Mouse (Mus musculus): Measurements from ENCODE around the gene Tpp1.

Gene Tpp1

DNA sequence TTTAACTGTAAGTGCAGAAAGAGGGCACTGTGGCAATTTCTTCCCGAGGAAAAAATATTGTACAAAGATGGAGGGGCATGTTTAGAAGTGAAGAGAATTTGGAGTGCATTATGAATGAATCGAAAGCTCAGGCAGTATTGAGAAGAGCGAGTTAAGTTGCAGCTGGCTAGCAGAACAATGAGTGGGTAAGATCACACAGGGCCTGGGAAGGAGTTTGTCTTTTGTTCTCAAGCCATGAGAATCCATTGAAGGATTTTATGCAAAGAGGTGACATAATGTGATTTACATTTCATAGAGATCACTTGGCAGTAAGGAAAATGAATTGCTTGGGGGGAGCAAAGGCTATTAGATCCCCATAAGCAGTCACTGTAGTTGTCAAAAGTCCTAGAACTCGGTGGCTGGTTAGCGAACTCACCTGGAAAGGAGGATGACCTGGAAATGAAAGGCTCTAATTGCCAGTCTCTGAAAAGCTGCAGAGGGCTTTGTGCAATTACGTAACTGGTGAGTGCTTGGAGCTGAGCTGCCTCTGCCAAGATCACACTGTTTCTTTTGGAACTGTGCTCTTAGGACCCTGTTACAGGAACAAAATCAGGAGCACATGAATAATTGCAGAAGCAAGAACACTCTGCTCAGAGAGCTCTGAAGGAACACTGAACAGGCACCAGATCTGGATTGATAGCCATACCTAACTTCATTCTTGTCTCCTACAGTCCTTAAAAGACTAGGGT, 23.2 kb downstream of the Tpp1 start:
- DNase-seq (ENCODE audit: low read depth) = no peak

DNA sequence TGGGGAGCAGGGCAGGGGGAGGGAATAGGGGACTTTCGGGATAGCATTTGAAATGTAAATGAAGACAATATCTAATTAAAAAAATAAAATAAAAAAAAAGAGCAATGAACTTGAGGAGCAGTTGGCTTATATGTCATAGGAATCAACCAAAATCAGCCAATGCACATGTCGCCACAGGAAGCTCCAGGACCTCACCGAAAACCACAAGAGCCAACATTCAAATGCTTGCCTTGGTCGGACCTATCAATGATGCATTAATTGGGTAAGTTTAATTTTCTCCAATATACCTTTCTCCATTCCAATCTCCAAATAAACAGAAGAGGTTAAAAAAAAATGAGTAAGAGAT, 25.1 kb downstream of the Tpp1 start:
- no peak for DNase-seq (ENCODE audit: low read depth)

DNA sequence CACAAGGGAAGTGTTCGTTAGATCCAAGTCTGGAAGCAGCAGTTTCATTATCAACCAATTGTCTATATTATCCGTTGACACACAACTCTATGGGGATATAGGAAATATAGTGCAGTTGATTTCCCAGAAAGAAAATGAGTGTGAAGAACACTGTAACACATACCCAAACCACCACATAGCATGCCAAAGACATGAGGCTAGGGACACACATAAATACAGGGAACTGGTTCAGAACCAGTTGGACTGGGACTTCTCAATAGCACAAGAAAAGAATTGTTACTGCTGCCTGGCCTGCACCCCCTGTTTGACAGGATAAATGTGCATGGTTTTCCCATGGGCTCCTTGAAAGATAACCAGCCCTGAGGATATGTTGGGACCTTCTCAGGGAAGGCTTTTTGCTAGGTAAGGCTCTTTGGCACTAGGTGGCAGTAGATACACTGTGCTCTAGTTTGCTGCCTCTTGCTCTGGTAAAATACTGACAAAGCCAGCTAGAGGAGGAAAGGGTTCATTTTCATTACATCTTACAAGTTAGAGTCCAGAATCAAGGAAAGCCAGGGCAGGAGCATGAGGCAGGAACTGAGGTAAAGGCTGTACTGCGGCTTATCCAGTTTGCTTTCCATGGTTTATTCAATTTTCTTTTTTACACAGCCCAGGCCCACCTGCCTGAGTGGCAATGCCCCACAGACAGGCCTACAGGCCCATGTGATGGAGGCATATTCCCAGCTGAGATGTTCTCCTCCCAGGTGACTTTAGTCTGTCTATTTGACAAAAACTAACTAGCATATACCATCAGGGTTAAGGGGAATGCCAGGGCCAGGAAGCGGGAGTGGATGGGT, 25.7 kb downstream of the Tpp1 start:
- no peak for DNase-seq (ENCODE audit: low read depth)

DNA sequence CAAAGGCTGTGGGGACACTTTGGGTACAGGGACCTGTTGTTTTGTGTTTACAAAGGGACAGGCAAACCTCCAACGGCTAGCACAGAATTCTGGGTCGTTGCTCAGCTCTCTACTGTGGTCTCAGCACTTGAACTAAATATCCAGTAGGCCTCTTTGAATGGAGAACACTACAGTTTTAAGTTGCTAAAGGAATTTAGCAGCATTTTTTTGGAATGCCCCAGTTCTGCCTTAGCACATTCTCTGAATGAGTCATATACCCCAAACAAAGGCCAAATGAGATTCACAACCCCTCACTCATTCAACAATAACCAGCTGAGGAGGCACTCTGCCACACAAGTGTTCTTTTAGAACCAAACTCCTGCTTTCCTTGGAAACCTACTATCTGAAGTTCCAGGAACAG, 30.1 kb downstream of the Tpp1 start:
- no peak for DNase-seq (ENCODE audit: low read depth)

DNA sequence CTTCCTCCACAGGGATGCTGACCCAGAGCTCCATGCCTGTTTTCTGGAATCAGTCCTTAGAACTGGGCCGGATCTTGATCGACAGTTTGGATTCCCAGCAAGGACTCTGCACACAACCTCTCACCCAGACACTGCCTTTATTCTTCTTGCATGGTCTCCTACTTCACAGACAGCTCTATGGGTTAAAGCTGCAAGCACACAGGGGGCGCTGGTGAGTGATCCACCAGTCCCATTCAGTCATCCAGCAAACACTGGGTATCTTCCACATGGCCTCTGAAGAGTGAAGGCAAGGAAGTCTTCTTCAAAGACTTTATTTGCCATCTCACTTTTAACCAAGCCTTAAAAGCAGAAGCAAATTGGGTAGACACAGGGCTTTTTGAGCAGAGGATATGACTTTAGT, 36.7 kb downstream of the Tpp1 start:
- DNase-seq (ENCODE audit: low read depth) = no peak

DNA sequence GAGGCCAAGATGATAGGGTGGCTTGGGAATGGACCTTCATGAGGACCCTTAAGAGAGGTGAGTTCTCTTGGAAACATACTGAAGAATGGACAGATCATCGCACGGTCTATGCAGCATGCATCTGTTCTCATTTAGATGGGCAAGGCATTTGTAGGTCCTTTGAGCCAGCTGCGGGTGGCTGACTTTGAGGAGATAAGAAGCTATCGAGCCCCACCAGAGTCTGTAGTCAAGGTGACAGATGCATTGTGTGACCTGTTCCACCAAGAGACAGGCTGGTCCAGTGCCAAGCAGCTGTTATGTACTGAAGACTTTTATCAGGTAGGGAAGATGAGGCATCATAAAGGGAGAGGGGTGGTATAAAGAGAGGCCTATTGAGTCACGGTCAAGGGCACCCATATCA, 43.3 kb downstream of the Tpp1 start:
- no peak for DNase-seq (ENCODE audit: low read depth)

DNA sequence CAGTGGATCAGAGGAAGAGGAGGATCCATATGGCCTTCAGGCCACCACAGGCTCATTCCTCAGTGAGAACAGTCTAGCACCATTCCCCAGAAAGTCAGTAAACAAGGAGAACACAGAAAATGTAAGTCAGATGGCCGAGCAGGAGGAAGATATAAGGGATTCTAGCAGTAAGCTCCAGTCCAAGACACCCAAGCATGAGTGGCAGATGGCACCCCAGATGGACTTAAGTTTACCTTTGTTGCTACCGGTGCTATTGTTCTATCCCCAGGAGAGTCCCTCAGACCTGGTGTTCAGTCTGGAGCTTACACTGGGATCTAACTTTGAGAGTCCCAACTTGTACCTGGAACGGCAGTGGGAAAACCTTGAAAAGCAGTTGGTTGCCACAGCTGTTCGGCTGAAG, 48.2 kb downstream of the Tpp1 start:
- DNase-seq (ENCODE audit: low read depth) = no peak

DNA sequence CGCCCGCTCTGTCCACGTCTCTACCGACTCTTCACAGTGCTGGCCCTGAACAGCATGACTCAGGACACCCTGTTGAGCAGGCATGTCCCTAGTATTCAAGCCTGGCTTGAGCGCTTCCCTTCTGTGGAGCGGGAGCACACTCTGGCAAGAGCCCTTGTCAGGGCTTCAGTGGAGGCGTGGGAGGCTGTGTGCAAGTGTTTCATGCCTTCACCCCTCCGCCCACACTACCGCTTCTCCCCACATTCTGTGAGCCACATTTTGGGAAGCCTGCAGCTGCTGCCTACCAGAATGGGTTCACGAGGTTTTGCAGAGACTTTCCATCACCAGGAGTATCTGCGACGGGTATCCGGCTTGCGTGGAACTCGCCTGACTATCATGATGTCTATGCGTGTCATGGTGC, 48.9 kb downstream of the Tpp1 start:
- no peak for DNase-seq (ENCODE audit: low read depth)

All from fibroblast of lung, adult 2 months (primary cell).